ENCODE assay signal across 7 mouse cellular contexts in genomic region chr2:168601491-168602386, GRCm38 (mm10). TPM values are rescaled to one million over a fixed set of nuclear protein-coding genes. Genes with fewer than 3 reads are reported as not detected.
DNase-seq lines count a peak whose midpoint lies in the region; ATAC-seq and TF ChIP-seq lines count a peak whose summit lies in the region.

TSS of gene Nfatc2 (minus strand) at chr2:168601657.

- TF ChIP-seq POLR2A in small intestine, adult 2 months (IDR thresholded peaks at IDR 0.05; ENCODE audit: low read depth, low read length), result no peak

- H3K36me3 ChIP-seq in intestine, embryonic 15.5 days, result no peaks in the 10 kb centered on the region
- no peaks in the 10 kb centered on the region for H3K36me3 ChIP-seq in midbrain, embryonic 10.5 days
- H3K36me3 ChIP-seq in small intestine, adult 2 months (ENCODE audit: control insufficient read depth, insufficient read depth, low read length), result no peaks in the 10 kb centered on the region

- no peak for TF ChIP-seq CTCF in small intestine, adult 2 months (IDR thresholded peaks at IDR 0.05; ENCODE audit: extremely low read depth, insufficient read length, insufficient replicate concordance, low read depth, low read length)

- peaks cover 27% of the 10 kb centered on the region for H3K27me3 ChIP-seq in intestine, embryonic 15.5 days (replicated peaks)
- peaks cover 83% of the 10 kb centered on the region for H3K27me3 ChIP-seq in midbrain, embryonic 10.5 days (ENCODE audit: low read depth, poor library complexity, severe bottlenecking)
- peaks cover 21% of the 10 kb centered on the region for H3K27me3 ChIP-seq in small intestine, adult 2 months (ENCODE audit: control insufficient read depth, insufficient read depth, low read length)

- peak within 1 kb of the TSS; percentile 43 for H3K4me3 ChIP-seq in intestine, embryonic 15.5 days (replicated peaks)
- peak within 1 kb of the TSS; percentile 70 for H3K4me3 ChIP-seq in midbrain, embryonic 10.5 days
- H3K4me3 ChIP-seq in small intestine, adult 2 months (ENCODE audit: low read depth, low read length), result peak within 1 kb of the TSS; percentile 51

- H3K4me2 ChIP-seq in intestine, embryonic 15.5 days (replicated peaks), result peak within 1 kb of the TSS; percentile 91

- no peaks in the 10 kb centered on the region for H3K9me3 ChIP-seq in intestine, embryonic 15.5 days
- no peaks in the 10 kb centered on the region for H3K9me3 ChIP-seq in midbrain, embryonic 10.5 days (replicated peaks)

- peak within 1 kb of the TSS; percentile 66 for H3K27ac ChIP-seq in intestine, embryonic 15.5 days
- peak within 1 kb of the TSS; percentile 81 for H3K27ac ChIP-seq in midbrain, embryonic 10.5 days (replicated peaks)
- no peak within 1 kb of the TSS for H3K27ac ChIP-seq in small intestine, adult 2 months (ENCODE audit: insufficient read depth, low read depth, low read length)

- DNase-seq in adrenal gland, postnatal 10 days, result peak; percentile 82
- peak; percentile 62 for DNase-seq in embryo, embryonic 11.5 days (ENCODE audit: low read depth, low spot score)
- peak; percentile 82 to 92 for DNase-seq in gastrocnemius, postnatal 4 days (ENCODE audit: low spot score in 2 of 2)
- peak; percentile 79 to 90 for DNase-seq in left cerebral cortex, postnatal 14 days (ENCODE audit: low spot score in 2 of 2)
- DNase-seq in midbrain, embryonic 10.5 days (ENCODE audit: low spot score), result peak; percentile 71

- intact Hi-C loops in left cerebral cortex, postnatal 14 days (cut with DNase I), result no loop called here

- WGBS in intestine, embryonic 15.5 days, result 1% methylated on average over 56 of the region's 56 CpGs
- WGBS in midbrain, embryonic 10.5 days, result 1% methylated on average over 56 of the region's 56 CpGs
- 3% methylated on average over 56 of the region's 56 CpGs for WGBS in small intestine, adult 2 months

- H3K4me1 ChIP-seq in intestine, embryonic 15.5 days (replicated peaks), result peaks cover 32% of the 10 kb centered on the region
- peaks cover 32% of the 10 kb centered on the region for H3K4me1 ChIP-seq in midbrain, embryonic 10.5 days
- H3K4me1 ChIP-seq in small intestine, adult 2 months (ENCODE audit: control insufficient read depth, insufficient read depth, insufficient read length, low read length), result peaks cover 4% of the 10 kb centered on the region; the same call in 1 of the 2 replicates

- peak; percentile 70 for ATAC-seq in intestine, embryonic 15.5 days

- H3K9ac ChIP-seq in intestine, embryonic 15.5 days, result peak within 1 kb of the TSS; percentile 48

RNA-seq across cellular contexts. Expression of gene Nfatc2, which starts in this region (rescaled TPM):
- 1 to 10 TPM; 2.7 to 5.0 TPM for total RNA-seq in adrenal gland, postnatal 10 days (2021)
- total RNA-seq in gastrocnemius, postnatal 4 days (2021), result 10 to 100 TPM; 23.5 to 24.7 TPM
- 1.8 and 2.4 TPM in 2 replicates for polyA plus RNA-seq in intestine, embryonic 15.5 days (2015; fragmentation: Nextera tagmentation; extraction: Ambion mirVana)
- 10 to 100 TPM; 11.8 to 15.0 TPM for total RNA-seq in left cerebral cortex, postnatal 14 days (2021)
- 0.54 and 0.61 TPM in 2 replicates for polyA plus RNA-seq in midbrain, embryonic 10.5 days (2016; fragmentation: Nextera tagmentation; extraction: Ambion mirVana)
- polyA plus RNA-seq in small intestine, adult 2 months (2012; rRNA removed), result 3.9 and 4.3 TPM in 2 replicates

Comparison
In these comparisons a context has a peak if more than half of its experiments do, and no peak if none do; other contexts are left out.
1. Peak in DNase-seq, H3K4me3 ChIP-seq and H3K27ac ChIP-seq in midbrain, embryonic 10.5 days; RNA of the gene not detected or under 1 TPM.